Mouse (Mus musculus) neural tube, embryonic 11.5 days (tissue): ENCODE results near the gene Scn3a. TPM values are rescaled to one million over a fixed set of nuclear protein-coding genes. Genes with fewer than 3 reads are reported as not detected.
A peak's percentile ranks its signal among the peaks of the same experiment; 100 is the strongest.

ENCODE experiments used
- ATAC-seq: fragments of 200-750 bp; cut with Nextera tagmentation; 2 replicates; pipeline ENCODE4 v1.8.0; 2017; ENCODE audit warnings: moderate number of reproducible peaks, mild to moderate bottlenecking, moderate TSS enrichment, moderate library complexity; ENCODE audit not compliant: insufficient read depth, low FRiP score, low TSS enrichment
- DNase-seq: peaks from one replicate; pipeline ENCODE4 v3.0.0-alpha.2; 2015; ENCODE audit warnings: low spot score
- H3K27ac ChIP-seq: fragments of 300-500 bp; sonication (generic); 2 replicates; pipeline ENCODE4 v1.5.1; 2014; ENCODE audit warnings: low read depth, mild to moderate bottlenecking, low read length
- H3K27me3 ChIP-seq: fragments of 300-500 bp; sonication (generic); 2 replicates; pipeline ENCODE4 v1.6.1; 2014; ENCODE audit warnings: mild to moderate bottlenecking, low read length, mixed read lengths; ENCODE audit not compliant: control insufficient read depth, insufficient read depth
- H3K36me3 ChIP-seq: fragments of 300-500 bp; sonication (generic); 2 replicates; pipeline ENCODE4 v1.6.1; 2014; ENCODE audit warnings: mild to moderate bottlenecking, low read length, moderate library complexity, mixed read lengths; ENCODE audit not compliant: control insufficient read depth, insufficient read depth
- H3K4me1 ChIP-seq: fragments of 300-500 bp; sonication (generic); 2 replicates; pipeline ENCODE4 v1.6.1; 2014; ENCODE audit warnings: low read length, mixed read lengths; ENCODE audit not compliant: control insufficient read depth, insufficient read depth
- H3K4me2 ChIP-seq: fragments of 300-500 bp; sonication (generic); 2 replicates; pipeline ENCODE4 v1.6.1; 2014; ENCODE audit warnings: low read depth, mild to moderate bottlenecking, moderate library complexity
- H3K4me3 ChIP-seq: fragments of 300-500 bp; sonication (generic); 2 replicates; pipeline ENCODE4 v1.5.1; 2014; ENCODE audit warnings: low read depth, low read length
- H3K9ac ChIP-seq: fragments of 300-500 bp; sonication (generic); 2 replicates; pipeline ENCODE4 v1.6.1; 2014; ENCODE audit warnings: mild to moderate bottlenecking, low read length
- H3K9me3 ChIP-seq: fragments of 300-500 bp; sonication (generic); 2 replicates; pipeline ENCODE4 v1.6.1; 2016; ENCODE audit warnings: low read length; ENCODE audit not compliant: control insufficient read depth
- WGBS: fragments of 180-500 bp; shearing (Covaris S2); extraction: QIAGEN DNeasy Blood & Tissue Kit; methylation state at CpG from one replicate; pipeline ENCODE4 v1.1.7; 2014; 5-methylcytosine and 5-hydroxymethylcytosine counted together
- polyA plus RNA-seq: library from polyadenylated mRNA; unstranded; fragments of >200 nt; fragmentation: Nextera tagmentation; extraction: Ambion mirVana; gene quantifications from 2 replicates; pipeline ENCODE4 v1.2.1, GENCODE M21; 2014

Gene Scn3a
- polyA plus RNA-seq, 1 experiment from 2014 or later = 27.4 TPM

DNA sequence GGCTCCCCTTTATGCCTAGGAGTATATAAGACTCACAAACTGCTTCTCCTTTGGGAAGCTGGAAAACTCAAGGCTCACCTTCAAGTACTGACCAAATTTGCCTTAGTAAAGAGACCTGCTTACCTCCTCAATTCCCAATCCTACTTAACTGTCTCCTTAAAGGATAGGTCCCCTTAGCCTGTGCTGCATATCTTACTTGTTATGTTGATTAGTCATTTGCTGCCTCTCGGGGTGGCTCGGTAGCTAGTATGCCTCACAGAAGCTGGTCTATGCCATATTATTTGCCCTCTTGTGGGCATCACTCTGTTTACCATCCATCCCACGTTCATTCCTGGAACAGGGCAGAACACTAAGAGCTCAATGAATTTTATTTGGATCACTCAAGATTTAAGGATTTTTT lies 14.7 kb downstream of the Scn3a start:
- Histone ChIP-seq H3K4me3 (no peak overlapping the region), H3K4me1 (no peaks in the 10 kb centered on the region), H3K9me3 (no peaks in the 10 kb centered on the region), H3K36me3 (no peaks in the 10 kb centered on the region), H3K27me3 (no peaks in the 10 kb centered on the region), H3K27ac (peak overlapping the region; percentile 72; the same call in 1 of the 2 replicates), H3K4me2 (no peak overlapping the region), H3K9ac (no peak overlapping the region; the same call in 1 of the 2 replicates)
- 53% methylated on average over 3 of the region's 3 CpGs for WGBS
- DNase-seq = no peak
- ATAC-seq = peak; percentile 13; the same call in 1 of the 2 replicates

- no peaks in the 10 kb centered on the region for H3K4me1 ChIP-seq
- DNase-seq (peak; percentile 38), ATAC-seq (peak; percentile 84)
- no peaks in the 10 kb centered on the region for H3K27me3 ChIP-seq
- no peak overlapping the region; the same call in 1 of the 2 replicates for H3K9ac ChIP-seq
- H3K4me3 ChIP-seq = no peak overlapping the region
- no peaks in the 10 kb centered on the region for H3K36me3 ChIP-seq
- no peaks in the 10 kb centered on the region for H3K9me3 ChIP-seq
- no peak overlapping the region for H3K4me2 ChIP-seq
- peak overlapping the region; percentile 72; the same call in 1 of the 2 replicates for H3K27ac ChIP-seq
- 46% methylated on average over 5 of the region's 5 CpGs for WGBS
These were observed 15.2 kb downstream of the Scn3a start for GRCm38 (mm10) chr2:65552222-65552621.

DNA sequence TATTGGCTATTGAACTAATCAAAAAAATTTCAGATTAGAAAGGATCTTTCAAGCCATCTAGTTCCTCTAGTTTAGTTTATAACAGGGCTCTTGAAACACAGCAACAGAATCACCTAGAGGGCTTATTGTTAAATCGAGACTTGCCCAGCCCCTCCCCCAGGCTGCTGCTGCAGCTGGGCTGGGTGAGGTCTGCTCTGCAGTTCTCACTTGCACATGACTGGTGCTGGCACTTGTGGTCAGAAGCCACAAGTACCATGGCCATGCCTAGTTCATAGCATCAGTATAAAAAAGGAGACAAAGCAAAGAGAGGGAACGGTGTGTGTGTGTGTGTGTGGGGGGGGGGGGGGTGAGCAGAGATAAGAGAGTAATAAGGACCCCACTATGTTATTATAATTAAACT lies 15.7 kb downstream of the Scn3a start:
- H3K4me1 ChIP-seq = no peaks in the 10 kb centered on the region
- no peaks in the 10 kb centered on the region for H3K36me3 ChIP-seq
- H3K4me3 ChIP-seq = no peak overlapping the region
- no peak overlapping the region for H3K4me2 ChIP-seq
- no peak overlapping the region for H3K27ac ChIP-seq
- DNase-seq (peak; percentile 52), ATAC-seq (peak; percentile 58; the same call in 1 of the 2 replicates)
- no peak overlapping the region for H3K9ac ChIP-seq
- H3K9me3 ChIP-seq = no peaks in the 10 kb centered on the region
- 38% methylated on average over 2 of the region's 2 CpGs for WGBS
- no peaks in the 10 kb centered on the region for H3K27me3 ChIP-seq

- Histone ChIP-seq H3K9me3 (no peaks in the 10 kb centered on the region), H3K4me1 (no peaks in the 10 kb centered on the region), H3K36me3 (no peaks in the 10 kb centered on the region), H3K4me3 (no peak overlapping the region), H3K4me2 (no peak overlapping the region), H3K27me3 (no peaks in the 10 kb centered on the region), H3K27ac (no peak overlapping the region), H3K9ac (no peak overlapping the region)
- 92% methylated on average over 3 of the region's 3 CpGs for WGBS
- no peak for DNase-seq
- no peak for ATAC-seq
These were observed 16.9 kb downstream of the Scn3a start for GRCm38 (mm10) chr2:65550564-65550963.

DNA sequence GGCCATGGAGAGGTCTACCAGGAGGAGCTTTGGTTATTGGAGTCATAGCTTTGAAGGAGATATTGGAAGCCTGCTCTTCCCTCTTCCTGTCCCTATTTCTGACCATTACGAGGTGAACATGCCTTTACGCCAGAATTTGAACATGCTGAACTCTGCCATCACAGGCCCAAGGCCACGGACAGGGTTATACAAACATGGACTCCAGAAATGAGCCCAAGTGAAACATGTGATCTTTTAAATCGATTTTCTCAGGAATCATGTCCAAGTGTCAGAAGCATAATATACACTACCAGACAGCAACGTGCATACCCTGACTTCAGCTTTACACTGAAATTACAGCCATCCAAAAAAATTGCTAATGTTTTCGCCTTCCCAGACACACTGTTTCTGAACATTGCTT lies 18.8 kb downstream of the Scn3a start:
- no peaks in the 10 kb centered on the region for H3K9me3 ChIP-seq
- ATAC-seq (no peak), DNase-seq (no peak)
- WGBS = 91% methylated on average over 6 of the region's 6 CpGs
- H3K9ac ChIP-seq = no peak overlapping the region
- H3K4me2 ChIP-seq = no peak overlapping the region
- H3K27me3 ChIP-seq = no peaks in the 10 kb centered on the region
- H3K36me3 ChIP-seq = no peaks in the 10 kb centered on the region
- no peak overlapping the region for H3K4me3 ChIP-seq
- no peak overlapping the region for H3K27ac ChIP-seq
- no peaks in the 10 kb centered on the region for H3K4me1 ChIP-seq

DNA sequence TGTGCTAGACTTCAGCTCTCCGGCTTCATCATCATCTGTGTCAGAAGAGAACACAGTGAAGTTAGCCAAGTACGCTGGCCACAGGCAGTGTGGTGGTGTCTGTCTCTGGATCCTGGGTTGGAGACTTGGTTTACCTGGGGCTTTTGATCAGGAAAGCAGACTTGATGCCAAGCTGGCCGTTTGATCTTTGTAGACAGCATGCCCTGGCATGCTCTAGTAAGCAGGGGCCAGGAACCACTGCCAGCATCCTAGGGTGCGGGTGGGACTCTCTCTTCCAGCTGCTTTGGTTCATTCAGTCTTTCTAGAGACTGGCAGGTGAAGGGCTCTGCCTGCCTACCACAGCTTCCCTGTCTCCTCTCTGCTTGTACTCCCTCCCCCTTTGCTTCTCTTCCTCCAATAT lies 20.1 kb downstream of the Scn3a start:
- WGBS = 77% methylated on average over 4 of the region's 4 CpGs
- Histone ChIP-seq H3K27me3 (no peaks in the 10 kb centered on the region), H3K4me2 (no peak overlapping the region), H3K9me3 (no peaks in the 10 kb centered on the region), H3K9ac (no peak overlapping the region), H3K4me3 (no peak overlapping the region), H3K36me3 (no peaks in the 10 kb centered on the region), H3K27ac (no peak overlapping the region), H3K4me1 (0 out of 2 replicates have a peak, but pooled peaks cover 4% of the 10 kb centered on the region)
- DNase-seq = no peak
- no peak for ATAC-seq

DNA sequence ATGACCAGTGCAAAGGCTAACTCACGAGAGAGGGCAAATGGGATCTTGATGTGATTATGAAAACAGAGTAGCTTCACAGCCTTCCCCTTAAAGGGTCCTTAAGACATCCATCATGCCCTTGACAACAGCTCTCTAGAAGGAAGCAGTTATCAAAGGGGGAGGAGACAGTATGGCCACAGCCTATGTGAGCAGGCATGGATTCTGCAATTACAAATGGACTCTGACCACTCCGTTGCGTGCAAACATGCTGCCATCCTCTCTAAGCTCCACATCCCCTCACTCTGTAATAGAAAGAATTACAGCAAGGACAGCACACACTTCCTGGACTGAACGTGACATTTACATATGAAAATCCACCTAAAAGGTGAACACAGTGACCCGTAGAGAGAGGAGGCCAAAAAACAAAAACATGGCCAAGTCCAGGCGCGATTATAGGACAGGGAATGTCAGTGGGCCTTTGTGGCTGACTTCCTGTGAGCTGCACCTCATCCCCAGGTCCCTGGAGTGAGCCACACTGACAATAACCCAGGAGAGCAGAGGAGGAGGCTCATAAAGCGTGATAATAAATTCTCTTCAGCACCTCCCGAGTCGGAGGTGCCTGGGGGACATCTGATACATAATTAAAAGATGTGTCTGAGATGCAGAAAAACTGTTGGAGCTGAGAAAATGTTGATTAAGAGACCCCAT lies 24.4 kb downstream of the Scn3a start:
- Histone ChIP-seq H3K4me3 (no peak overlapping the region), H3K27ac (peak overlapping the region; percentile 64), H3K9ac (no peak overlapping the region), H3K27me3 (no peaks in the 10 kb centered on the region), H3K36me3 (no peaks in the 10 kb centered on the region), H3K4me1 (0 out of 2 replicates have a peak, but pooled peaks cover 4% of the 10 kb centered on the region), H3K9me3 (no peaks in the 10 kb centered on the region), H3K4me2 (no peak overlapping the region)
- whole genome bisulfite sequencing = 51% methylated on average over 10 of the region's 10 CpGs
- ATAC-seq (peak; percentile 71), DNase-seq (peak; percentile 23)

DNA sequence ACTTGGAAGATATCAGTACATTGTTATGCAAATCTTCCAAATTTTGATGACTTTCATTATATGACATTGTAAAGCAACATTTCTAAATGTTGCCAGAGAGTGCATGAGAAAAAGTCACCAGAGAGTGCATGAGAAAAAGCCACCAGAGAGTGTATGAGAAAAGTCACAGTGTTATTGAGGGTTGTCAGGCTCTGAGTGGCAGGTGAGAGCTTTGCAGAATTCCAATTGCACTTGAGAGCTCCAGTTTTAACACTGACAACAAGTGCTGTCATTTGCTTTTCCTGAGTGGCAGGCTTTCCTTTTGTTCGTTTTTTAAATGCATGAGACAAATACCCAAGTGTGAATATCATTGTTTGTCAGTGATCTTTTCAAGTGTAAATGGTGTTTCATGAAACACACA lies 25.6 kb downstream of the Scn3a start:
- no peak for ATAC-seq
- 80% methylated on average over 1 of the region's 1 CpGs for WGBS
- no peaks in the 10 kb centered on the region for H3K9me3 ChIP-seq
- H3K27ac ChIP-seq = no peak overlapping the region
- 0 out of 2 replicates have a peak, but pooled peaks cover 4% of the 10 kb centered on the region for H3K4me1 ChIP-seq
- H3K36me3 ChIP-seq = no peaks in the 10 kb centered on the region
- H3K27me3 ChIP-seq = no peaks in the 10 kb centered on the region
- no peak overlapping the region for H3K4me3 ChIP-seq
- DNase-seq = no peak
- no peak overlapping the region for H3K9ac ChIP-seq
- H3K4me2 ChIP-seq = no peak overlapping the region

DNA sequence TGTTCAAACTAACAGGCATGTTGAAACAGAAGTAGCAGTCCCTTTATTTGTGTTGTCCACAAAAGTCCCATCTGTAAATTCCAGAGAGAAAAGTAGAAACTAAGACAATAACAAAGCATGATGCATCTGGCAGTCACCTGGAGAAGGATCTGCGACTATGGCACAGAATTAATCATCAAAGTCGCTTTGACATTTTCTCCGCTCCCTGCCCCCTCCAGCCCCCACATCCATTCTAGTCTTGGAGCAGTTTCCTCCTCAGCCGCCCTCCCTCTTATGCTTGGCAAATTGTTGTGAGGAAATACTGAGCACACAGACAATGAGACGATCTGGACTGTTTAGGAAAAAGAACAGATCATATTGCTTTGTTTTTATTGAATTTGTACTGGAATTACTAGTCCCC lies 29.0 kb downstream of the Scn3a start:
- Histone ChIP-seq H3K36me3 (no peaks in the 10 kb centered on the region), H3K4me3 (no peak overlapping the region), H3K9me3 (no peaks in the 10 kb centered on the region), H3K4me1 (0 out of 2 replicates have a peak, but pooled peaks cover 4% of the 10 kb centered on the region), H3K27ac (no peak overlapping the region), H3K9ac (no peak overlapping the region), H3K4me2 (no peak overlapping the region), H3K27me3 (no peaks in the 10 kb centered on the region)
- DNase-seq (no peak), ATAC-seq (no peak)
- WGBS = 62% methylated on average over 5 of the region's 5 CpGs
